Comparison of ENCODE assay signal across 21 mouse cellular contexts in genomic region chr7:4612956-4613355, GRCm38 (mm10). TPM values are rescaled to one million over a fixed set of nuclear protein-coding genes. Genes with fewer than 3 reads are reported as not detected.
DNase-seq lines count a peak whose midpoint lies in the region; ATAC-seq and TF ChIP-seq lines count a peak whose summit lies in the region.
"Had no signal": no experiment of that assay in that cellular context is flagged by ENCODE, and none has a peak within 500 bp of the region (broad histone marks: within the 10 kb centered on the region; RNA-seq: fewer than 3 reads in every experiment).

No protein-coding gene starts in this region.

- H3K4me1 ChIP-seq in heart, embryonic 10.5 days, result no peaks in the 10 kb centered on the region
- H3K4me1 ChIP-seq in hindbrain, postnatal 0 days (ENCODE audit: insufficient read depth, low read length), result no peaks in the 10 kb centered on the region
- H3K4me1 ChIP-seq: embryonic facial prominence, embryonic 10.5 days; embryonic facial prominence, embryonic 12.5 days; forebrain, embryonic 13.5 days; forebrain, embryonic 15.5 days had no signal

- DNase-seq in cerebellum, adult 18-20 months, result peak; percentile 49 to 50
- DNase-seq in cerebellum, postnatal 4 days (ENCODE audit: low spot score in 2 of 2), result no peak
- peak; percentile 79 for DNase-seq in cerebellum, adult 9-10 months
- DNase-seq in heart, embryonic 10.5 days (ENCODE audit: low spot score), result peak; percentile 47
- no peak for DNase-seq in heart, postnatal 14 days
- DNase-seq in brain, adult 2 months (ENCODE audit: low read depth, low spot score), result peak; percentile 59
- no peak for DNase-seq in hindbrain, postnatal 0 days (ENCODE audit: low spot score)
- DNase-seq: adrenal gland, adult 2 months; adrenal gland, postnatal 10 days; adrenal gland, postnatal 25 days; forebrain, postnatal 0 days had no signal

- no peak overlapping the region for H3K27ac ChIP-seq in heart, embryonic 10.5 days
- no peak overlapping the region for H3K27ac ChIP-seq in hindbrain, postnatal 0 days
- H3K27ac ChIP-seq: embryonic facial prominence, embryonic 10.5 days; embryonic facial prominence, embryonic 12.5 days; forebrain, embryonic 13.5 days; forebrain, embryonic 15.5 days had no signal

- no peak overlapping the region for H3K4me2 ChIP-seq in hindbrain, postnatal 0 days (ENCODE audit: low read depth, low read length)
- H3K4me2 ChIP-seq: embryonic facial prominence, embryonic 12.5 days; forebrain, embryonic 13.5 days; forebrain, embryonic 15.5 days had no signal

- no peak overlapping the region for H3K4me3 ChIP-seq in heart, embryonic 10.5 days
- no peak overlapping the region for H3K4me3 ChIP-seq in hindbrain, postnatal 0 days (ENCODE audit: low read length)
- H3K4me3 ChIP-seq: embryonic facial prominence, embryonic 10.5 days; embryonic facial prominence, embryonic 12.5 days; forebrain, embryonic 13.5 days; forebrain, embryonic 15.5 days had no signal

- H3K9me3 ChIP-seq in heart, embryonic 10.5 days, result no peaks in the 10 kb centered on the region
- H3K9me3 ChIP-seq in hindbrain, postnatal 0 days (ENCODE audit: low read length), result no peaks in the 10 kb centered on the region
- H3K9me3 ChIP-seq: embryonic facial prominence, embryonic 10.5 days; embryonic facial prominence, embryonic 12.5 days; forebrain, embryonic 13.5 days; forebrain, embryonic 15.5 days had no signal

- TF ChIP-seq CTCF in hindbrain, postnatal 0 days (IDR thresholded peaks at IDR 0.05; ENCODE audit: low read depth), result no peak

- intact Hi-C loops in heart, postnatal 14 days (cut with DNase I), result no loop called here

- 71% methylated on average over 1 of the region's 1 CpGs for WGBS in heart, embryonic 10.5 days
- WGBS in hindbrain, postnatal 0 days, result 69% methylated on average over 1 of the region's 1 CpGs

- H3K9ac ChIP-seq in hindbrain, postnatal 0 days (replicated peaks; ENCODE audit: low read length), result no peak overlapping the region
- H3K9ac ChIP-seq: embryonic facial prominence, embryonic 12.5 days; forebrain, embryonic 13.5 days; forebrain, embryonic 15.5 days; forebrain, postnatal 0 days had no signal

- no peaks in the 10 kb centered on the region for H3K36me3 ChIP-seq in heart, embryonic 10.5 days
- no peaks in the 10 kb centered on the region for H3K36me3 ChIP-seq in hindbrain, postnatal 0 days (ENCODE audit: insufficient read depth, low read length)
- H3K36me3 ChIP-seq: embryonic facial prominence, embryonic 10.5 days; embryonic facial prominence, embryonic 12.5 days; forebrain, embryonic 15.5 days had no signal

- no peak for ATAC-seq in cerebellum, adult (ENCODE audit: insufficient number of reproducible peaks, low FRiP score, low TSS enrichment)
- ATAC-seq in hindbrain, postnatal 0 days, result no peak
- ATAC-seq: forebrain, embryonic 13.5 days; forebrain, embryonic 15.5 days; forebrain, postnatal 0 days had no signal

- no peaks in the 10 kb centered on the region for H3K27me3 ChIP-seq in heart, embryonic 10.5 days (ENCODE audit: insufficient read depth, poor library complexity, severe bottlenecking)
- no peaks in the 10 kb centered on the region for H3K27me3 ChIP-seq in hindbrain, postnatal 0 days (ENCODE audit: insufficient read depth, low read length)
- H3K27me3 ChIP-seq: embryonic facial prominence, embryonic 12.5 days; forebrain, embryonic 13.5 days; forebrain, embryonic 15.5 days had no signal

RNA-seq across cellular contexts. Expression of gene Ptprh, which starts 9.1 kb away (rescaled TPM):
- polyA plus RNA-seq in heart, embryonic 10.5 days (2016; fragmentation: Nextera tagmentation; extraction: Ambion mirVana), result not detected in 2 replicates
- total RNA-seq in heart, postnatal 14 days (2021), result not detected
- total RNA-seq in hindbrain, postnatal 0 days (2014; rRNA removed), result 0.54 and 0.99 TPM in 2 replicates
- polyA plus RNA-seq in hindbrain, postnatal 0 days (2015; fragmentation: Nextera tagmentation; extraction: Ambion mirVana), result 0.52 and 0.74 TPM in 2 replicates
- total RNA-seq: adrenal gland, adult 2 months; adrenal gland, postnatal 10 days; adrenal gland, postnatal 25 days; gastrocnemius, adult 18-20 months; MEL had no signal
- polyA plus RNA-seq: adrenal gland, adult 2 months; C2C12; embryonic facial prominence, embryonic 10.5 days; embryonic facial prominence, embryonic 12.5 days; embryonic facial prominence, embryonic 14.5 days; forebrain, embryonic 11.5 days had no signal

RNA-seq across cellular contexts. Expression of gene Tmem86b, which starts 18.3 kb away (rescaled TPM):
- polyA plus RNA-seq in heart, embryonic 10.5 days (2016; fragmentation: Nextera tagmentation; extraction: Ambion mirVana), result 2.8 and 4.4 TPM in 2 replicates
- 1 to 10 TPM; 6.8 to 7.4 TPM for total RNA-seq in heart, postnatal 14 days (2021)
- 14.2 and 17.4 TPM in 2 replicates for total RNA-seq in hindbrain, postnatal 0 days (2014; rRNA removed)
- polyA plus RNA-seq in hindbrain, postnatal 0 days (2015; fragmentation: Nextera tagmentation; extraction: Ambion mirVana), result 1.1 and 1.5 TPM in 2 replicates

RNA-seq across cellular contexts. Expression of gene Ppp6r1, which starts 45.9 kb away (rescaled TPM):
- polyA plus RNA-seq in heart, embryonic 10.5 days (2016; fragmentation: Nextera tagmentation; extraction: Ambion mirVana), result 8.7 and 16.0 TPM in 2 replicates
- 10 to 100 TPM; 73.7 to 78.8 TPM for total RNA-seq in heart, postnatal 14 days (2021)
- total RNA-seq in hindbrain, postnatal 0 days (2014; rRNA removed), result 136 and 142 TPM in 2 replicates
- 9.4 and 10.3 TPM in 2 replicates for polyA plus RNA-seq in hindbrain, postnatal 0 days (2015; fragmentation: Nextera tagmentation; extraction: Ambion mirVana)

Comparison
In these comparisons a context has a peak if more than half of its experiments do, and no peak if none do; other contexts are left out.
1. DNase-seq: peak in cerebellum, adult 18-20 months (2 of 2), cerebellum, adult 9-10 months (single experiment), heart, embryonic 10.5 days (single experiment) and brain, adult 2 months (single experiment); none in cerebellum, postnatal 4 days (0 of 2), heart, postnatal 14 days (0 of 2) and hindbrain, postnatal 0 days (single experiment).